Mouse (Mus musculus) myocyte (in vitro differentiated cells): ENCODE measurements around the gene Cobl.

ENCODE experiments used
- MAX ChIP-seq: IDR thresholded peaks from one replicate; pipeline ENCODE4 v1.6.1; 2011; ENCODE audit warnings: low read depth, mild to moderate bottlenecking, control low read depth
- MYOD1 ChIP-seq, 3 experiments: IDR thresholded peaks; one replicate each; pipeline ENCODE4 v1.6.1; 2011; ENCODE audit warnings: control low read depth in 2 of 3, low read depth in 2 of 3, mild to moderate bottlenecking in 2 of 3, moderate library complexity in 1 of 3; ENCODE audit not compliant: insufficient read length in 2 of 3, control insufficient read depth in 1 of 3
- POLR2A ChIP-seq: IDR thresholded peaks from one replicate; pipeline ENCODE4 v1.6.1; 2011; ENCODE audit warnings: low read depth, mild to moderate bottlenecking, control low read depth, moderate library complexity; ENCODE audit not compliant: insufficient read length

GRCm38 (mm10) chr11:12469638-12470037, 4.9 kb upstream of the Cobl start:
- TF ChIP-seq MAX (no peak), MYOD1 (IDR thresholded peaks at IDR 0.05; ENCODE audit: control insufficient read depth in 1 of 3, insufficient read length in 2 of 3, low read depth in 2 of 3) (no peak), POLR2A (no peak)
